Mouse (Mus musculus) kidney, adult 2 months (tissue): ENCODE measurements at regions not wholly inside any gene's neighbourhood (a gene's known extent, or its start where the extent isn't known, plus 50 kb on each side); places are given as distances from the start of the nearest gene placed in this dataset.

Experiments
- CTCF ChIP-seq: fragments of 200-500 bp; conservative IDR thresholded peaks from 2 replicates; pipeline ENCODE4 v1.5.1; 2011; ENCODE audit warnings: low read depth, mild to moderate bottlenecking, control low read depth, low read length, moderate library complexity, mixed read lengths; ENCODE audit not compliant: insufficient read depth, insufficient read length
- POLR2A ChIP-seq: fragments of 200-500 bp; IDR thresholded peaks from one replicate; pipeline ENCODE4 v1.6.1; 2011; ENCODE audit warnings: low read depth, low read length, control low read depth

DNA sequence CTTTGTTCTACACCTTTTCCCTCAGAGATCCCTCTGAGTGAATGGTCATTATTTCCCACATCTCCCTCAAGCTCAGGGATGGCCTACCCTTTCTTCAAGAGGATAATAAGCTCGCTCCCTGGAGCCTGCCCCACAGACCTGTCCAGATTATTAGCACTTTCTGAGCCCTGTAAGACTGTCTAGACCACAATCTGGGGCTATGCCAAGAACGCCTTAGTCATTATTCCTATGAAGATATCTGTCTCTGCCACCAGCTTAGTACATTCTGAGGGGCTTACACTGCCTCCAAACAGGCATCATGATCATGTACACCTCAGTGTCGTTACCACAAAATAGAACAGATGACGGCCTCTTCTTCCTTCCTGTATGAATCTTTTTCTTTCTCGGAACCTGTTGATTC, 124.9 kb downstream of the Cpeb2 start:
- no peak for TF ChIP-seq CTCF
- TF ChIP-seq POLR2A = no peak
